Mouse (Mus musculus) kidney, embryonic 15.5 days (tissue): ENCODE measurements around the gene Pqbp1. TPM values are rescaled to one million over a fixed set of nuclear protein-coding genes. Genes with fewer than 3 reads are reported as not detected.
"Not testable (repeated sequence)": the region's sequence is repeated elsewhere in the genome, so short reads cannot be mapped to it uniquely, and the experiment has no call there.

Experiments
- ATAC-seq: fragments of 200-750 bp; cut with Nextera tagmentation; replicated peaks from 2 replicates; pipeline ENCODE4 v1.8.0; 2017; ENCODE audit warnings: moderate TSS enrichment; ENCODE audit not compliant: low FRiP score
- H3K27ac ChIP-seq: fragments of 300-500 bp; sonication (generic); 2 replicates; pipeline ENCODE4 v1.5.1; 2015; ENCODE audit warnings: mild to moderate bottlenecking, inconsistent platforms
- H3K27me3 ChIP-seq: fragments of 300-500 bp; sonication (generic); 2 replicates; pipeline ENCODE4 v1.6.1; 2015; ENCODE audit warnings: inconsistent platforms
- H3K36me3 ChIP-seq: fragments of 300-500 bp; sonication (generic); 2 replicates; pipeline ENCODE4 v1.6.1; 2015; ENCODE audit warnings: inconsistent platforms
- H3K4me1 ChIP-seq: fragments of 300-500 bp; sonication (generic); 2 replicates; pipeline ENCODE4 v1.6.1; 2015; ENCODE audit warnings: inconsistent platforms
- H3K4me2 ChIP-seq: fragments of 300-500 bp; sonication (generic); 2 replicates; pipeline ENCODE4 v1.6.1; 2015; ENCODE audit warnings: moderate library complexity, mild to moderate bottlenecking, inconsistent platforms
- H3K4me3 ChIP-seq: fragments of 300-500 bp; sonication (generic); replicated peaks from 2 replicates; pipeline ENCODE4 v1.5.1; 2015; ENCODE audit warnings: mild to moderate bottlenecking, inconsistent platforms
- H3K9ac ChIP-seq: fragments of 300-500 bp; sonication (generic); 2 replicates; pipeline ENCODE4 v1.6.1; 2015; ENCODE audit warnings: mild to moderate bottlenecking, inconsistent platforms
- H3K9me3 ChIP-seq: fragments of 300-500 bp; sonication (generic); replicated peaks from 2 replicates; pipeline ENCODE4 v1.6.1; 2016; ENCODE audit warnings: inconsistent platforms
- WGBS: fragments of 180-500 bp; shearing (Covaris S2); methylation state at CpG from one replicate; pipeline ENCODE4 v1.1.7; 2015; ENCODE audit warnings: mixed read lengths; 5-methylcytosine and 5-hydroxymethylcytosine counted together
- polyA plus RNA-seq: library from polyadenylated mRNA; unstranded; fragments of >200 nt; fragmentation: Nextera tagmentation; extraction: Ambion mirVana; gene quantifications from 2 replicates; pipeline ENCODE4 v1.2.1, GENCODE M21; 2015

Gene Pqbp1
- polyA plus RNA-seq, 1 experiment from 2014 or later, result 119 TPM

DNA sequence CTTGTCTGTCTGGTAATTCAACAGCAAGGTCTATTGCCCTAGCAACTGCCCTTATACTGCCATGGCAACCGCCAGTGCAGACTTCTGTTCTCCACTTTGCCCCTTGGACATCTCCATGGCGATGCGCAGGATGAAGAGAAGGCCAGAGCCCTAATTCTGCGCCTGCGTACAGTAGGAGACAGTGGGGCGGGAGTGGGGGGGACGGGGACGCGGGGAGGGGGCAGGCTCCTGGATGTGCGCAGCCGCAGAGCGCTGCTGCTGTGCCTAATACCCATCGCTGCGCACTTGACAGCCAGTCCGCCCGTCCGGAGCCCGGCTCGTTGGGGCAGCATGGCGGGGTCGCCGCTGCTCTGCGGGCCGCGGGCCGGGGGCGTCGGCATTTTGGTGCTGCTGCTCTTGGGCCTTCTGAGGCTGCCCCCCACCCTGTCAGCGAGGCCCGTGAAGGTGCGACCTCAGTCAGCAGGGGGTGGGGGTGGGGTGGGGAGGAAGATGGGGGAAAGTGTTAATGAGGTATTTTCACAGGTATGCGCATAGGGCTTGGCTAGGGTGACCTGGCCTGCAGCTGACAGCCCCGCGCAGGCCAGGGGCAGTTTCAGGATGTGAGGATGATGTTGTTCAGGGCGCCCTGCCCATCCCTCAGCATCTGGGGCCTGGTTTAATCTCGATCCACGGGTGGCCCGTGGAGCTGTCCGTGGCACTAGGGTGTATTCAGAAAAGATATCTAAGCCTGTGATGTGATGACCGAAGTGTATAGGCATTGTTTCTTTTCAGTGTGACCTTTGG is 20.7 kb upstream of the Pqbp1 start, which contains the start of gene Pcsk1n:
TSS of gene Pcsk1n (plus strand) at position 222 of the 783 bp plus-strand sequence.
- Histone ChIP-seq H3K9me3 (no peaks in the 10 kb centered on the region), H3K4me2 (peak within 1 kb of the TSS; percentile 48), H3K9ac (no peak within 1 kb of the TSS), H3K4me1 (peaks cover 6% of the 10 kb centered on the region; the same call in 1 of the 2 replicates), H3K27me3 (peaks cover 65% of the 10 kb centered on the region), H3K36me3 (no peaks in the 10 kb centered on the region), H3K4me3 (peak within 1 kb of the TSS; percentile 21; the same call in 1 of the 2 replicates), H3K27ac (no peak within 1 kb of the TSS)
- WGBS, result 18% methylated on average over 31 of the region's 40 CpGs
- ATAC-seq, result peak; percentile 43; the same call in 1 of the 2 replicates

DNA sequence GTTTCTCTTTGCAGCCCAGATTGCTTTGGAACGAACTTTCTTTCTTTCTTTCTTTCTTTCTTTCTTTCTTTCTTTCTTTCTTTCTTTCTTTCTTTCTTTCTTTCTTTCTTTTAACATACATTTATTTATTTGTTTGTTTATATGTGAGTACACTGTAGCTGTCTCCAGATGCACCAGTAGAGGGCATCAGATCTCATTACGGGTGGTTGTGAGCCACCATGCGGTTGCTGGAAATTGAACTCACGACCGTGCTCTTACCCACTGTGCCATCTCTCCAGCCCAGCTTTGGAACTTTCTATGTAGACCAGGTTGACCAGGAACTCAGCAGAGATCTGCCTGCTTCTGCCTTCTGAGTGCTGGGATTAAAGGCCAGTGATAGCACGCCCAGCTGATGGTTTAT is 18.9 kb upstream of the Pqbp1 start:
- H3K4me1 ChIP-seq, H3K9me3 ChIP-seq, H3K4me3 ChIP-seq, H3K27ac ChIP-seq, H3K9ac ChIP-seq, ATAC-seq, H3K36me3 ChIP-seq, H3K4me2 ChIP-seq: not testable (repeated sequence)
- WGBS, result 76% methylated on average over 6 of the region's 6 CpGs
- H3K27me3 ChIP-seq, result peaks cover 47% of the 10 kb centered on the region

DNA sequence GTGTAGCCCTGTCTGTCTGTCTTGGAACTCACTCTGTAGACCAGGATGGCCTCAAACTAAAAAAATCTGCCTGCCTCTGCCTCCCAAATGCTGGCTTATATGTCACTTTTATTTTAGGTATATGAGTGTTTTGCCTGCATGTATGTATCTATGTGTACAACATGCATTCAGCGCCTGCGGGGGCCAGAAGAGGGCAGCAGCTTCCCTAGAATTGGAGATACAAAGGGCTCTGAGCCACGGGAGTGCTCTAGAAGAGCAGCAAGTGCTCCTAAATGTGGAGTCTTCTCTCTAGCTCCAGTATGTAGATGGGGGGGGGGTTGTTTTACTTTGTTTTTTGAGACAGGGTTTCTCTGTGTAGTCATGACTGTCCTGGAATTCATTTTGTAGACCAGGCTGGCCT is 16.6 kb upstream of the Pqbp1 start:
- not testable (repeated sequence) for H3K4me3 ChIP-seq, H3K4me2 ChIP-seq, H3K4me1 ChIP-seq, H3K36me3 ChIP-seq, H3K9me3 ChIP-seq, ATAC-seq, H3K9ac ChIP-seq, H3K27ac ChIP-seq
- WGBS, result 23% methylated on average over 3 of the region's 3 CpGs
- peaks cover 24% of the 10 kb centered on the region for H3K27me3 ChIP-seq

DNA sequence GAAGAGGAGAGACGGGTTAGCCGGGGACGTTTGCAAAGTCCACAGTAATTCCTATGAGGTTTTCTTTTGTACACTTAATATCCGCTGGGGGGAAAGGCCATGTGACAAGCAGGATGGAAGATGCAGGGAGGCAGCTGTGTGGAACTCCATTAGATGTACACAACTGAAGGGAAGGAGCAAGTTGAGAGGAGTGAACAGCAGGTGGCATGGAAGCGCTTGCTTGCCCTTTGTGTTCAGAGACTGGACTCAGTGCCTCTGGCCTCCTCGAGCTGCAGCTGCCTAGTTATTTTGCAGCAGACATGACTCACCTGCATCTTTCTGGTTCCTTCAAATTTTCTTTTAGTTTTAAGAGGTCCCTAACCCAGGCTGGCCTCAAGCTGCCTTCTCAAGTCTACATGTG is 11.4 kb upstream of the Pqbp1 start:
- Histone ChIP-seq H3K9ac (no peak overlapping the region), H3K4me1 (no peaks in the 10 kb centered on the region), H3K36me3 (peaks cover 17% of the 10 kb centered on the region), H3K4me3 (no peak overlapping the region), H3K27ac (no peak overlapping the region), H3K9me3 (no peaks in the 10 kb centered on the region), H3K4me2 (no peak overlapping the region), H3K27me3 (no peaks in the 10 kb centered on the region)
- 53% methylated on average over 6 of the region's 6 CpGs for WGBS
- ATAC-seq, result no peak

GRCm38 (mm10) chrX:7909242-7909641 is 10.2 kb upstream of the Pqbp1 start, which contains the start of gene Gm10490:
TSS of gene Gm10490 (plus strand) at chrX:7909542.
- H3K36me3 ChIP-seq, result peaks cover 19% of the 10 kb centered on the region
- not testable (repeated sequence) for H3K27ac ChIP-seq, H3K27me3 ChIP-seq, H3K9me3 ChIP-seq, H3K4me3 ChIP-seq, H3K9ac ChIP-seq, ATAC-seq, H3K4me2 ChIP-seq, H3K4me1 ChIP-seq
- WGBS, result 91% methylated on average over 4 of the region's 4 CpGs

GRCm38 (mm10) chrX:7907735-7908134 is 8.7 kb upstream of the Pqbp1 start, which contains the start of gene Gm10491:
TSS of gene Gm10491 (minus strand) at chrX:7907835.
- H3K9ac ChIP-seq, result no peak within 1 kb of the TSS
- no peaks in the 10 kb centered on the region for H3K9me3 ChIP-seq
- H3K4me3 ChIP-seq, result no peak within 1 kb of the TSS
- H3K4me1 ChIP-seq, result no peaks in the 10 kb centered on the region
- no peak within 1 kb of the TSS for H3K4me2 ChIP-seq
- H3K27ac ChIP-seq, result no peak within 1 kb of the TSS
- H3K27me3 ChIP-seq, result no peaks in the 10 kb centered on the region
- ATAC-seq, result no peak
- 85% methylated on average over 5 of the region's 5 CpGs for WGBS
- peaks cover 27% of the 10 kb centered on the region for H3K36me3 ChIP-seq

GRCm38 (mm10) chrX:7904441-7904840 is 5.4 kb upstream of the Pqbp1 start:
- Histone ChIP-seq H3K4me1 (0 out of 2 replicates have a peak, but pooled peaks cover 3% of the 10 kb centered on the region), H3K4me2 (no peak overlapping the region), H3K27me3 (no peaks in the 10 kb centered on the region), H3K9me3 (no peaks in the 10 kb centered on the region), H3K4me3 (no peak overlapping the region), H3K36me3 (peaks cover 27% of the 10 kb centered on the region), H3K9ac (no peak overlapping the region), H3K27ac (no peak overlapping the region)
- 94% methylated on average over 5 of the region's 5 CpGs for WGBS
- ATAC-seq, result no peak

DNA sequence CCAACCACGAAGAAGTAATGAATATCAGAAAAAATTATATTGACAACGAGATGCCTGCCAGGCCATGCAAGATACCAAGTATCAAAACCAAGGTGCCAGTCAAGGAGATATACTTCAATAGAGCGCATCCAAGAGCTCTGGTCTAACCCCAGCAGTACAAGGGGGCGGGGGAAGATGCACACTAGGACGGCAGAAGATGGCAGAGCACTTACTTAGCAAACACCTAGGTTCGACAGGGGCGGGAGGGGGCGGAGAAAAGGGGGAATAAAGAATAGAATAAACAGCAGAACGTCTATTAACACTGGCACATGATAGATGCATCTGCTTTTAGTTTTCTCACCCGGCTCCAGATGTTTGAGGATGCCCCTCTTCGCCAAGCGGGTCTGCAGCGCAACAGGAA is 858 bp downstream of the Pqbp1 start:
- Histone ChIP-seq H3K36me3 (peaks cover 26% of the 10 kb centered on the region), H3K4me2 (peak overlapping the region; percentile 58), H3K27me3 (no peaks in the 10 kb centered on the region), H3K4me1 (0 out of 2 replicates have a peak, but pooled peaks cover 9% of the 10 kb centered on the region), H3K9me3 (no peaks in the 10 kb centered on the region), H3K27ac (peak overlapping the region; percentile 88; the same call in 1 of the 2 replicates), H3K4me3 (peak overlapping the region; percentile 67), H3K9ac (peak overlapping the region; percentile 50)
- no peak for ATAC-seq
- WGBS, result 32% methylated on average over 13 of the region's 13 CpGs

GRCm38 (mm10) chrX:7883841-7884567 is 15.1 kb downstream of the Pqbp1 start, which contains the start of gene Slc35a2:
TSS of gene Slc35a2 (plus strand) at chrX:7884028.
- Histone ChIP-seq H3K27ac (peak within 1 kb of the TSS; percentile 90), H3K4me1 (peaks cover 12% of the 10 kb centered on the region; the same call in 1 of the 2 replicates), H3K9me3 (no peaks in the 10 kb centered on the region), H3K9ac (peak within 1 kb of the TSS; percentile 38; the same call in 1 of the 2 replicates), H3K36me3 (peaks cover 11% of the 10 kb centered on the region; the same call in 1 of the 2 replicates), H3K4me3 (peak within 1 kb of the TSS; percentile 63), H3K27me3 (no peaks in the 10 kb centered on the region), H3K4me2 (peak within 1 kb of the TSS; percentile 58)
- peak; percentile 95 for ATAC-seq
- 14% methylated on average over 49 of the region's 49 CpGs for WGBS

- ATAC-seq, result peak; percentile 34; the same call in 1 of the 2 replicates
- peak overlapping the region; percentile 14; the same call in 1 of the 2 replicates for H3K4me3 ChIP-seq
- H3K9ac ChIP-seq, result no peak overlapping the region
- peaks cover 14% of the 10 kb centered on the region; the same call in 1 of the 2 replicates for H3K4me1 ChIP-seq
- H3K36me3 ChIP-seq, result no peaks in the 10 kb centered on the region
- no peaks in the 10 kb centered on the region for H3K9me3 ChIP-seq
- H3K4me2 ChIP-seq, result peak overlapping the region; percentile 85
- no peaks in the 10 kb centered on the region for H3K27me3 ChIP-seq
- no peak overlapping the region for H3K27ac ChIP-seq
- WGBS, result 16% methylated on average over 11 of the region's 11 CpGs
Observed at GRCm38 (mm10) chrX:7879819-7880218, 19.2 kb downstream of the Pqbp1 start.

GRCm38 (mm10) chrX:7878495-7878894 is 20.6 kb downstream of the Pqbp1 start:
- 18% methylated on average over 21 of the region's 21 CpGs for WGBS

More at GRCm38 (mm10) chrX:7878495-7878894, 20.6 kb downstream of the Pqbp1 start:
- H3K27me3 ChIP-seq, result no peaks in the 10 kb centered on the region
- H3K9me3 ChIP-seq, result no peaks in the 10 kb centered on the region
- no peak overlapping the region for H3K27ac ChIP-seq
- peaks cover 12% of the 10 kb centered on the region; the same call in 1 of the 2 replicates for H3K36me3 ChIP-seq
- H3K9ac ChIP-seq, result peak overlapping the region; percentile 49; the same call in 1 of the 2 replicates
- peak overlapping the region; percentile 85 for H3K4me2 ChIP-seq
- H3K4me1 ChIP-seq, result peaks cover 11% of the 10 kb centered on the region; the same call in 1 of the 2 replicates
- ATAC-seq, result peak; percentile 41
- peak overlapping the region; percentile 51 for H3K4me3 ChIP-seq
